Mouse (Mus musculus) lung, embryonic 15.5 days (tissue): ENCODE data around the gene Emc1. TPM values are rescaled to one million over a fixed set of nuclear protein-coding genes. Genes with fewer than 3 reads are reported as not detected.
A peak's percentile ranks its signal among the peaks of the same experiment; 100 is the strongest.
"Not testable (repeated sequence)": the region's sequence is repeated elsewhere in the genome, so short reads cannot be mapped to it uniquely, and the experiment has no call there.

Experiments used
- ATAC-seq: fragments of 200-750 bp; cut with Nextera tagmentation; 2 replicates; pipeline ENCODE4 v1.8.0; 2017; ENCODE audit warnings: moderate number of reproducible peaks, borderline replicate concordance; ENCODE audit not compliant: low FRiP score, low TSS enrichment; ENCODE audit errors: extremely low read depth
- H3K27ac ChIP-seq: fragments of 300-500 bp; sonication (generic); 2 replicates; pipeline ENCODE4 v1.5.1; 2015; ENCODE audit warnings: moderate library complexity, mild to moderate bottlenecking, inconsistent platforms
- H3K27me3 ChIP-seq: fragments of 300-500 bp; sonication (generic); 2 replicates; pipeline ENCODE4 v1.6.1; 2015; ENCODE audit warnings: inconsistent platforms
- H3K36me3 ChIP-seq: fragments of 300-500 bp; sonication (generic); 2 replicates; pipeline ENCODE4 v1.6.1; 2015; ENCODE audit warnings: inconsistent platforms
- H3K4me1 ChIP-seq: fragments of 300-500 bp; sonication (generic); 2 replicates; pipeline ENCODE4 v1.6.1; 2015; ENCODE audit warnings: inconsistent platforms
- H3K4me2 ChIP-seq: fragments of 300-500 bp; sonication (generic); 2 replicates; pipeline ENCODE4 v1.6.1; 2015; ENCODE audit warnings: inconsistent platforms, mild to moderate bottlenecking, moderate library complexity
- H3K4me3 ChIP-seq: fragments of 300-500 bp; sonication (generic); 2 replicates; pipeline ENCODE4 v1.5.1; 2015; ENCODE audit warnings: mild to moderate bottlenecking, inconsistent platforms
- H3K9ac ChIP-seq: fragments of 300-500 bp; sonication (generic); 2 replicates; pipeline ENCODE4 v1.6.1; 2015; ENCODE audit warnings: inconsistent platforms
- H3K9me3 ChIP-seq: fragments of 300-500 bp; sonication (generic); 2 replicates; pipeline ENCODE4 v1.6.1; 2016; ENCODE audit warnings: inconsistent platforms
- WGBS: fragments of 180-500 bp; shearing (Covaris S2); methylation state at CpG from one replicate; pipeline ENCODE4 v1.1.7; 2015; 5-methylcytosine and 5-hydroxymethylcytosine counted together
- polyA plus RNA-seq: library from polyadenylated mRNA; unstranded; fragments of >200 nt; fragmentation: Nextera tagmentation; extraction: Ambion mirVana; gene quantifications from 2 replicates; pipeline ENCODE4 v1.2.1, GENCODE M21; 2015

Emc1 gene
- polyA plus RNA-seq, 1 experiment from 2014 or later, result 33.6 TPM

GRCm38 (mm10) chr4:139367336-139367735 is 14.9 kb downstream of the Emc1 start:
- WGBS, result 92% methylated on average over 3 of the region's 3 CpGs
- H3K9me3 ChIP-seq, result no peaks in the 10 kb centered on the region
- no peak for ATAC-seq
- H3K4me2 ChIP-seq, result no peak overlapping the region
- H3K4me1 ChIP-seq, result no peaks in the 10 kb centered on the region
- H3K4me3 ChIP-seq, result no peak overlapping the region
- no peak overlapping the region for H3K27ac ChIP-seq
- H3K9ac ChIP-seq, result no peak overlapping the region
- no peaks in the 10 kb centered on the region for H3K27me3 ChIP-seq
- H3K36me3 ChIP-seq, result peaks cover 93% of the 10 kb centered on the region

DNA sequence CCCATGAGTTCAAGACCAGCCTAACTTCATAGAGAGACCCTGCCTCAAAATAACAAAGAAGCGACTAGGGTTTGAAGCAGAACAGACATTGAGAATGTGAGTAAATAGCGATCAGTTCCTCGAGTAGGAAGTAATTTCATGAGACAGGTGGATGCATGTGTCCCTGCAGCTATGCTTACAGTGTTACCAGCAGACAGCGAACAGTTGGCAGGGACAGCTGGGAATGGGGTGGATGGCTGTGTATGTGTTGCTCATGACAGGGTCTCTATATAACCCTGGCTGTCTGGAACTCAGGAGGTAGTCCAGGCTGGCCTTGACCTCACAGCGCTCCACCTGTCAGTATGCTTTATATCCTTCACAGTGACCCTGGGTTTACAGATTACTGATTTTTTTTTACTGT is 15.7 kb downstream of the Emc1 start:
- 88% methylated on average over 5 of the region's 5 CpGs for WGBS
- H3K9me3 ChIP-seq, result no peaks in the 10 kb centered on the region
- ATAC-seq, result no peak

DNA sequence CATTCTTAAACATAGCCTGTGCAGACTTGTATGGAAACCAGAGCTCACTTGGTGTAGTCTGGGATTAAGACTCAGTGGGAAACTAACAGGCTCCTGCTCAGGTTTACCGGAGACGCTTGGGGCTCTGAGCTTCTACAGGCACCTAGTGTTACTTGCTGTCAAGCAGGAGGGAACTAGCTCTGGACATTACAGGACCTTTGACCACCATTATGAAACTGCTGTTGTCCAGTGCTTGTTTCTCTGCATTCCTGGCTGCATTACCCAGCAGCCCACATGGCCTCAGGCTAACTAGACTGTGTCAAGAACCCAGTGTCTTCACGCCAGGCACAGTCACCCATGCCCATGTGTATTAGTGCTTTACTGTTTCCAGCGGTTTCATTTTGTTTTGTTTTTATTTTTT is 20.7 kb downstream of the Emc1 start:
- no peaks in the 10 kb centered on the region for H3K9me3 ChIP-seq
- 88% methylated on average over 4 of the region's 4 CpGs for WGBS
- H3K4me1 ChIP-seq, result no peaks in the 10 kb centered on the region
- no peak overlapping the region for H3K4me2 ChIP-seq
- no peak overlapping the region for H3K4me3 ChIP-seq
- no peaks in the 10 kb centered on the region for H3K27me3 ChIP-seq
- ATAC-seq, result no peak
- no peak overlapping the region for H3K9ac ChIP-seq
- peaks cover 89% of the 10 kb centered on the region for H3K36me3 ChIP-seq
- no peak overlapping the region for H3K27ac ChIP-seq

More for the DNA sequence above, 15.7 kb downstream of the Emc1 start:
- H3K27me3 ChIP-seq, result no peaks in the 10 kb centered on the region
- no peak overlapping the region for H3K27ac ChIP-seq
- no peak overlapping the region for H3K4me3 ChIP-seq
- H3K4me2 ChIP-seq, result no peak overlapping the region
- H3K9ac ChIP-seq, result no peak overlapping the region
- H3K36me3 ChIP-seq, result peaks cover 91% of the 10 kb centered on the region
- no peaks in the 10 kb centered on the region for H3K4me1 ChIP-seq

DNA sequence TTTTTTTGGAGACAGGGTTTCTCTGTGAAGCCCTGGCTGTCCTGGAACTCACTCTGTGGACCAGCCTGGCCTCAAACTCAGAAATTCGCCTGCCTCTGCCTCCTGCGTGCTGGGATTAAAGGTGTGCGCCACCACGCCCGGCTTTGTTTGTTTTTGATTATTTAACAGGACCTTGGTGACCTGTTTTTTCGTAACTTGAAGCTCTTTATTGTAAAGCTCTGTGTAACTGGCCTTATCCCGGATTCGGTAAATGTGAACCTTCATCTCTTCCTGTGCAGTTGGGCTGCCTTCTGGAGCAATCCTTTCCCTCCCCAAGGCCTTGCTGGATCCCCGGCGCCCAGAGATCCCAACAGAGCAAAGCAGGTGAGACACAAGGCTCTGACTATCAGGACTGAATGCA is 21.1 kb downstream of the Emc1 start:
- Histone ChIP-seq H3K4me2 (no peak overlapping the region), H3K9me3 (no peaks in the 10 kb centered on the region), H3K27me3 (no peaks in the 10 kb centered on the region), H3K4me1 (no peaks in the 10 kb centered on the region), H3K36me3 (peaks cover 85% of the 10 kb centered on the region), H3K27ac (no peak overlapping the region), H3K4me3 (no peak overlapping the region), H3K9ac (no peak overlapping the region)
- WGBS, result 86% methylated on average over 10 of the region's 10 CpGs
- no peak for ATAC-seq

DNA sequence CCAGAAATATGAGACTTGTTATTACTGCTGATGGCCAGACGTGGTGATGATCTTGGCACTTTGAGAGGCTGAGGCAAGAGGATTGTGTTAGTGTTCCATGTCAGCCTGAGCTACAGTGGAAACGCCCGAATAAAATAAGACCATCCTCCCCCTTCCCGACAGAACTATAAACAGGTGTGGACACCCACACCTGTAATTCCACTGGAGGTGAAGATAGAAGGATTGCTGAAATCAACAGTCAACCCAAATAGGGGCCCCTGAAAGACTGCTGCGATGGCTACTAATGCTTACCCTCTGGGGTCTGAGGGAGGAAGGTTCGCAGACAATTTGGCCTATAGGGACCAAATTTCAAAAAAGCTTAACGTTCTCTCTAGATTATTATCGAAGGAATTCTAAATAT is 27.3 kb downstream of the Emc1 start:
- Histone ChIP-seq H3K9ac (peak overlapping the region; percentile 76), H3K4me1 (peaks cover 20% of the 10 kb centered on the region), H3K36me3 (peaks cover 29% of the 10 kb centered on the region), H3K27me3 (no peaks in the 10 kb centered on the region), H3K27ac (peak overlapping the region; percentile 77), H3K9me3 (no peaks in the 10 kb centered on the region), H3K4me2 (peak overlapping the region; percentile 71), H3K4me3 (peak overlapping the region; percentile 67)
- WGBS, result 11% methylated on average over 8 of the region's 8 CpGs
- no peak for ATAC-seq

- Histone ChIP-seq H3K27me3 (no peaks in the 10 kb centered on the region), H3K9ac (peak overlapping the region; percentile 77), H3K4me2 (peak overlapping the region; percentile 82), H3K4me1 (peaks cover 20% of the 10 kb centered on the region), H3K36me3 (peaks cover 23% of the 10 kb centered on the region), H3K4me3 (peak overlapping the region; percentile 67), H3K27ac (peak overlapping the region; percentile 77), H3K9me3 (no peaks in the 10 kb centered on the region)
- 0% methylated on average over 39 of the region's 54 CpGs for WGBS
- ATAC-seq, result peak; percentile 98
These were observed 27.9 kb downstream of the Emc1 start for GRCm38 (mm10) chr4:139380207-139380748.

DNA sequence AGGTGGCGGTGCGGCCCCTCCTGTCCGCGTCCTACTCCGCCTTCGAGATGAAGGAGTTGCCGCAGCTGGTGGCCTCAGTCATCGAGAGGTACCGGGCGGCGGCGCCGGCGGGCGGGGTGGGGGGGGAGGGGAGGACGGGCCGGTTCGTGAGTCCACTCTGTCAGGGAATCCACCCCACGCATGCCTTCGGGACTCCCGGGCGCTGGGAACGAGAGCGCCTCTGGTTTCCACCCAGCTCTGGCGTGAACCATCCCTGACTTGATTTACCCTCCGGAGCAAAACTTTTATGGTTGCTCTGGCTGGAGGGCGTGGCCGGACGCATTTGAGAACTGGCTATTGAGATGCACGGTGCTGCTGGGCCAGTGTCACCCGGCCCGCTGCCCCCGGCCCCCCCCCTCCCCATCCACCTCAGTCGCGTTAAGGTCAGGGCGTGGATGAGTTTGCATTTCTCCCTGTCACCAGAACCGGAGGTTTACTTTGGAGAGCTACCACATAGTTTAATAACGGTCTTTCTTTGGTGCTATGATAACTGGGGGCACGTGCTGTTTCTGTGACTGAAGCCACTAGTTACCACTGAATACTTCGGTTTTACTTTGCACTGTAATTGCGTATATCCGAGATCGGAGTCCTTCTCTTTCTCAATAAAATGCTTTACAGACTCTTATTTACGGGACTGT is 28.5 kb downstream of the Emc1 start:
- H3K4me3 ChIP-seq, result peak overlapping the region; percentile 67
- H3K27ac ChIP-seq, result peak overlapping the region; percentile 42
- H3K9me3 ChIP-seq, result no peaks in the 10 kb centered on the region
- peaks cover 25% of the 10 kb centered on the region for H3K4me1 ChIP-seq
- peak overlapping the region; percentile 82 for H3K4me2 ChIP-seq
- peak overlapping the region; percentile 77 for H3K9ac ChIP-seq
- no peak; the same call in 1 of the 2 replicates for ATAC-seq
- 2% methylated on average over 41 of the region's 44 CpGs for WGBS
- H3K27me3 ChIP-seq, result no peaks in the 10 kb centered on the region
- H3K36me3 ChIP-seq, result peaks cover 18% of the 10 kb centered on the region

DNA sequence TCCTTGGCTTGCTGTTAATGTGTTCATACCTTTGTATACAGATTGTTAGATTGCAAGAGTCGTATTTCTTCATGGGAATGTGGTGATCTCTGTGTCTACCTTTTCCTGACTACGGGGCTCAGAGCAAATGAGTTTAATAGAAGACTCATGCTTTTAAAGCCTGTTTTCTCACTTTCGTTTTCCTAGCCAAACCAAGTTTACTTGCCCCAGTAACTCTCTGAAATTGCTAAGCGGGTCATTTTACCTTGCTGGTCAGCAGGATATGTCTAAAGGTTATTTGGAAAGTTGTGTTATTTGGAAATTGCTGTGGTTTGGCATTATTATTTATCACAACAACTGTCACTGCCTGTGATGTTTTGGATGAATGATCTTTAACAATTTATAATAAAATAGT is 29.1 kb downstream of the Emc1 start:
- no peak for ATAC-seq
- Histone ChIP-seq H3K9me3 (no peaks in the 10 kb centered on the region), H3K9ac (peak overlapping the region; percentile 77), H3K27ac (no peak overlapping the region), H3K27me3 (no peaks in the 10 kb centered on the region), H3K4me1 (peaks cover 30% of the 10 kb centered on the region), H3K4me3 (peak overlapping the region; percentile 67), H3K4me2 (peak overlapping the region; percentile 82), H3K36me3 (peaks cover 14% of the 10 kb centered on the region)
- WGBS, result 34% methylated on average over 4 of the region's 4 CpGs

- no peaks in the 10 kb centered on the region for H3K27me3 ChIP-seq
- ATAC-seq, result no peak
- no peak overlapping the region for H3K9ac ChIP-seq
- peaks cover 38% of the 10 kb centered on the region for H3K4me1 ChIP-seq
- peak overlapping the region; percentile 82; the same call in 1 of the 2 replicates for H3K4me2 ChIP-seq
- 51% methylated on average over 6 of the region's 7 CpGs for WGBS
- no peaks in the 10 kb centered on the region for H3K9me3 ChIP-seq
- H3K27ac ChIP-seq, result no peak overlapping the region
- H3K4me3 ChIP-seq, result no peak overlapping the region
- peaks cover 6% of the 10 kb centered on the region; the same call in 1 of the 2 replicates for H3K36me3 ChIP-seq
These were observed 29.8 kb downstream of the Emc1 start for GRCm38 (mm10) chr4:139382231-139382630.

GRCm38 (mm10) chr4:139385841-139386240 is 33.5 kb downstream of the Emc1 start:
- 82% methylated on average over 5 of the region's 5 CpGs for WGBS
- H3K9me3 ChIP-seq, H3K27me3 ChIP-seq, H3K9ac ChIP-seq, H3K4me3 ChIP-seq, H3K36me3 ChIP-seq, ATAC-seq: not testable (repeated sequence)
- peak overlapping the region; percentile 82; the same call in 1 of the 2 replicates for H3K27ac ChIP-seq
- peaks cover 48% of the 10 kb centered on the region for H3K4me1 ChIP-seq
- 0 out of 2 replicates have a peak overlapping the region, but pooled peaks have one; percentile 48 for H3K4me2 ChIP-seq

- peak; percentile 89 for ATAC-seq
- Histone ChIP-seq H3K4me2 (peak overlapping the region; percentile 48), H3K9me3 (no peaks in the 10 kb centered on the region), H3K4me3 (peak overlapping the region; percentile 8; the same call in 1 of the 2 replicates), H3K9ac (no peak overlapping the region), H3K27me3 (no peaks in the 10 kb centered on the region), H3K27ac (peak overlapping the region; percentile 82), H3K36me3 (peaks cover 20% of the 10 kb centered on the region), H3K4me1 (peaks cover 40% of the 10 kb centered on the region)
- WGBS, result 0% methylated on average over 6 of the region's 6 CpGs
These were observed 34.5 kb downstream of the Emc1 start for GRCm38 (mm10) chr4:139386869-139387319.

- no peak overlapping the region for H3K4me2 ChIP-seq
- H3K4me3 ChIP-seq, result no peak overlapping the region
- H3K27me3 ChIP-seq, result no peaks in the 10 kb centered on the region
- peaks cover 42% of the 10 kb centered on the region for H3K36me3 ChIP-seq
- 77% methylated on average over 4 of the region's 4 CpGs for WGBS
- H3K4me1 ChIP-seq, result peaks cover 35% of the 10 kb centered on the region
- H3K9me3 ChIP-seq, result no peaks in the 10 kb centered on the region
- no peak overlapping the region for H3K27ac ChIP-seq
- no peak overlapping the region for H3K9ac ChIP-seq
- ATAC-seq, result no peak
These were observed 37.2 kb downstream of the Emc1 start for GRCm38 (mm10) chr4:139389557-139389956.
